Mouse (Mus musculus) CD4-positive, CD25-positive, alpha-beta regulatory T cell, adult 9 weeks (primary cell): Measurements from ENCODE around the gene Dytn. TPM values are rescaled to one million over a fixed set of nuclear protein-coding genes. Genes with fewer than 3 reads are reported as not detected.

Source experiments
- polyA plus RNA-seq: library from polyadenylated mRNA; unstranded; fragments of 100-300 nt; shearing (Covaris generic); gene quantifications from one replicate; pipeline ENCODE4 v1.2.1, GENCODE M21; 2017

Gene Dytn
- not detected for polyA plus RNA-seq

DNA sequence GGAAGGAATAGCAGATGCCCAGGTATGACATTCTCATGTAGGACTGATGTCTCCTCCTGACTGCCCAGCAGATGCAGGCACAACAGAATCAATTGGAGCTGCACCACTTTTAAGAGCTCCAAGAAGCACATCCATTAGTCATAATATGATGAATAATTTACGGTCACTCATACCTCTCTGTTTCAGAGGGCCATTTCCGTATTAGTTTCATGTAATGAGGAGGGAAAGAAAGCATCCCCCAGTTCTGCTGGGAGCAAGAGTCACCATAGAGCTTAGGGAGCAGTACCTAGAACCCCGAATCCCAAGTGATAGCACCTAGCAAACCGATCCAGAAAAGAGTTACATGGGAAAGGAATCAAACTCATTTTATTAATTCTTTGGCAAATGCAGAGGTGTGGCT lies at the start of gene Dytn:
TSS of gene Dytn (minus strand) at position 101 of the 400 bp plus-strand sequence.

GRCm38 (mm10) chr1:63730240-63730771 lies 43.6 kb upstream of the Dytn start, which contains the start of the genes Mdh1b and Fastkd2:
TSS of gene Mdh1b (minus strand) at chr1:63730318.
TSS of gene Fastkd2 (plus strand) at chr1:63730614.

DNA sequence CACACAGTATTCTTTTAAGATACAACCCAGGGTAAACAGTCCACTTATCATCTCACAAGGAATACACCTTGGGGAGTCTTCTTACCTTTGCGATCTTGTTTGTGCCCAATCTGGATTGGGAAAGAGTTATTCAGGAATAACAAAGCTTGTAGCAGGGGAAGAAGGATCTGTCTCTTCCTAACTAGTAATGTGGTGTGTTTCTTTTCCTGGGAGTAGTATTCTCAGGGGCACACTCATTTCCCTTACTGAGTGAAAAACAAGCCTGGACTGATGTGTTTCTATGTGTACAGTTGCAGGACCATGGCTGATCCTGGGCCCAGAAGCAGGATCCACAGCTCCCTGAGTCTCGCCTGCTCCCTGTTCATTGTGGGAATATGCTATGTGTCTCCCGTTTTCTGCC lies 71.1 kb downstream of the Dytn start, which contains the start of gene Gm39653:
TSS of gene Gm39653 (plus strand) at position 301 of the 400 bp plus-strand sequence.

Other genes starting within 250 kb of the Dytn start
- gene Adam23, start 241.0 kb downstream of the Dytn start, polyA plus RNA-seq, result 0.29 TPM
- gene Gm39653, start 71.0 kb downstream of the Dytn start, polyA plus RNA-seq, result not detected
- not detected for gene Mdh1b, start 43.4 kb upstream of the Dytn start, polyA plus RNA-seq
- gene Fastkd2, start 43.7 kb upstream of the Dytn start, polyA plus RNA-seq, result 47.3 TPM
- gene 4933402D24Rik, start 82.3 kb upstream of the Dytn start, polyA plus RNA-seq, result not detected